Mouse (Mus musculus) lung, adult 18-20 months (tissue): ENCODE measurements around the gene Cysrt1.

ENCODE experiments used
- DNase-seq, 2 experiments: peaks; one replicate each; pipeline ENCODE4 v3.0.0; 2022; ENCODE audit warnings: mixed read lengths in 2 of 2

Gene Cysrt1

DNA sequence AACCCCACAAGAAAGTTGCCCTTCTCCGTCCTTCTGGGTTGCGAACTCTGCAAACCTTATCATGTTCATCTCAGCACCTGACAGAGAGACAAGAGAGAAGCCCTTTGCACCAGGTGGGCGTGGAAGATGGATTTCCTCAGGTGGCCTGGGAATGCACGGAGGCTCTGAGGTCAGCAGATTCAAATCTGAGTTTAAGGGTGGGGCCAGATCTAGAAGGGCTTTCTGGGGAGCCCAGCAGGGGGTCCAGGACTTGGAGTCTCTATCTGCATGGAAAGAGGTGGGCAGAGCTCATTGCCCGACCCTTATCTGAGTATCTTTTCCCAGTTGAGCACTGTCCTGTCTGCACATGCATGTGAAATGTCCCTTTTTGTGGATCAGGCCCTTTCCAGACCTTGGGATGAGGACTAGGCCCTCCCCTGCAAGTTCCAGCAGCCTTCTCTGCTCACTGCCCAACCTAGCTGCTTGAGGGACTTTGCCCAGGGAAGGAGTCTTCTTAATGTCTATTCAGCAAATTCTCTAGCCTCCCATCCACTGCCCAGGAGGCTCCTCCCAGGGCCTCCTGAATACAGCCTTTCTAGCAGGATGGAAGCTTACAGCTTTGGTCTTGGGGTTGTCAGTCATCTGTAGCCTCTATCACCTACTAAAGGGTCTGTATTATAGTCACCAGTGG is 7.6 kb downstream of the Cysrt1 start:
- no peak for DNase-seq

DNA sequence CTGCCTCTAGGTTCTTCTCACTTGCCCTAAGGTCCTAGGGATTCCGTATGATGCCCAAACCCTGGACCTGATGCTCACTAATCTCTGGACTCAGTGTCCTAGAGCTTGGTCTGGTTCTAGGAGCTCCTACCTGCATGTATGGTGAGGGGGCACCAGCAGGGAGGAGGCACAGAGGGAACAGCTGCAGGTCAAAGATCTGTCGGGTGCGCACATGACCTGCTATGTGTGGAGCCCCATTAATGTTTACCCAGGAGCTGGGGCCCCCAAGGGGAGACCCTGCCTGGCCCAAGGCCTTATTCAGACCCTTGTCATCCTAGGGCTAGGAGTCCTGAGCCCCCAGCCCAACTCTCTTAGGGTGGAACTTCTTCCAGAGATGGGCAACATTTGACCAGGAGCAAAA is 8.2 kb downstream of the Cysrt1 start, which contains the start of gene Slc34a3:
Gene Slc34a3, minus strand, starts transcription at position 315 of the 400 bp plus-strand sequence.
- no peak for DNase-seq

DNA sequence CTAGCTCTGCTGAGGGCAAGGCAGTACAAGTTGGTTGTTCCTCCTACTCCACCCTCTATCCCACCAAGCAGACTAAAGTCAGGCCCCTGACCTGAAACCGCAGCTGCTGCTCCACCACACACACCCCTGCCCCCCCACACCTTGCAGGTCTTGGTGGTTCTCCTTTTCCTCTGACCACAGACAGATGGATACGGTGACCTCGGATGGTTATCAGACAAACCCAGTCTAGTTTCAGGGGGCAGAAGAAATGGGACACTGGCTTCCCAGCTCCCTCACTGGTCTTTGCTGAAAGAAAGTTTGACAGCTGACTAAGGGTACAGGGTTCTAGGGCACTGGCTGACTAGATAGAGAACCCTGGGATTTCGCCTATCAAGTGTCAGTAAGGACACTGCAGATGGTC is 8.8 kb downstream of the Cysrt1 start:
- no peak for DNase-seq

DNA sequence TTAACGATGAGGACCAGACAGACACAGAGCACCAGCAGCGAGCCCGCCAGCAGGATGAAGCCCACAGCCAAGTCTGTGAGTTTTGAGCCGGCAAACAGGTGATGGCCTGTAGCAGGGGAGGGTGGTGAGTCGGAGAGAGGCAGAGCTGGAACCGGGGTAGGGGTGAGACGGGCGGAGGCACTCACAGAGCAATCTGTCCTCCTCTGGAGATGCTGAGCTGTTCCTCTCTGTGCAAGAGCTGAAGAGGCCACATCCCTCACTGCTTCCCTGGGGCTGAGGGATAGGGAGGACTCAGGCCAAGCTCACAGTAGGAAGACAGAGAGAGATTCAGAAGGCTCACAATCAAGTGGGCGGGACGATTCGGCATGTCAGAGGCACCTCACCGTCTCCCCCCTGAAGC is 11.2 kb downstream of the Cysrt1 start:
- DNase-seq, result no peak

DNA sequence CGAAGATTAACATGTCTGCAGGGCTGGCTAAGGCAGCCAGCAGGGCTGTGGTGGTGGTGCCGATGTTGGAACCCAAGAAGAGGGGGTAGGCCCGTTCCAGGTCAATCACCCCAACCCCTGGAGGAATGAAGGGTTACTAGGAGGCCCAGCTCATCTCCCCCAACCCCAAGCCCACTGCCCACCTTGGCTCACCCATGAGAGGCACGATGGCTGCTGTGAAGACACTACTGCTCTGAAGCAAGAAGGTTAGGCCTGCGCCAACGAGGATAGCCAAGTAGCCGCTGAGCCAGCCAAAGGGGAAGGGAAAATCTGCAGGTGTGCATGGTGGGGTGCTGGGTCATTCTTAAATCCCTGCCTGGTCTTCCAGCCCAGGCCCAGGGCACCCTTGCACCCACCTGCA is 11.7 kb downstream of the Cysrt1 start:
- DNase-seq, result no peak

DNA sequence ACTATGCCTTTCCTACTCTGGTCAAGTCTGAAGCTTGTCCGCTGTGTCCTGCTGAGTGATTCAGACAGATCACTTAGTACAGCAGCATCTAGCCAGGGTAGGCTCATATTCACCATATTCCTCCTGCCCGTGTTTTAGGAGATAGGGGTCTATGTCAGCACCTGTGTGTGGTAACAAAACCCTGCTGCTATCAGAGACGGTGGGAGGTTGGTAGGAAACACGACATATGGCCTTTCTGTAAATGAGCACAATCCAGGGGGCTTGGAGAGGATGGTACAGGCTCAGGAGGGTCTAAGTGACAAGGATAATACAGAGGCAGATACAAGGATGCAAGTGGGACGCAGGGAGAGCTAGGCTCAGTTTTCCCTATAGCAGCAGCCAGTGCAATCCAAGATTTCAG is 12.7 kb downstream of the Cysrt1 start:
- no peak for DNase-seq

DNA sequence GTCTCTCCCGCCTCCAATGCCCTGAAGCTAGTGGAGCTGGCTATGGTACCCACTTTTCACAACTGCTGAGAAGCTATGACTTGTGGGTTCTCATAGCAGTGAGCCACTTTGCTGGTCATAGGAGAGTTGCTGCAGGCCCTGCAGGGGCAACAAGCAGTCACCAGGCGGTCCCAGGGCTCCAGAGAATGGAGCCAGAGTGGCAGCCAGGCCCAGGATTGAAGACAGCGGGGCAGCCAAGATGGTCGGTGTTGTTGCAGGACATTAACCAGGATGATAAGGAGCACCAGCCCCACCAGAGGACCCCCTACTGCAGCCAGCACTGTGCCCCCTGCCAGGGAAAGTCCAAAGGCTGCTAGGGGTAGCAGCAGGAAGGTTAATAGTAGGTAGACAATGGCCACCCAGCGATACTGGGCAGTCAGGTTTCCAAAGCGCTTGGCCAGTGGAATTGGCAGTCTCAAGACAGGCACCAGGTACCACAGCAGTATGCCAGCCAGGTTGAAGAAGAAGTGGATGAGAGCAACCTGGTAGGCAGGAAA is 13.2 kb downstream of the Cysrt1 start:
- DNase-seq, result no peak

DNA sequence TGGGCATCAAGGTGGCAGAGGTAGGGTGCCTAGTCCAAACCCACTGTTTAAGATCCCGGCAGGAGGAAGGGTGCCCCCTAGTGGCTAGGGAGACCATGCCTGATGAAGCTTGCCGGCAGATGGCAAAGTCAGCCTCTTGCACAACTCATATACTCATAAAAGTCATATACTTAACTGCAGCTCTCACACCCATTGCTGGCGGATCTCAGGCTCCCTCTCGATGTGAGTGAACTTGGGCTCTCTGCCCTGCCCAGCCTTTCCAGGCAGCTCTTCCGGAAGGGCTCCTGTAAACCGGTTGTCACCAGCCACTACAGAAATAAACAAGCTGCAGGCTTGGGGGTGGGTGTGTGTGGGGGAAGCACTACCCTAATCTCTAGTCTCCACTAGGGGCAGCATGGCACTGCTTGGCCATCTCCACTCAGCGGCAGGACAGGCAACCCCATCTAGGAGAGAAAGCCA is 13.8 kb downstream of the Cysrt1 start:
- peak; percentile 90 to 94 for DNase-seq

DNA sequence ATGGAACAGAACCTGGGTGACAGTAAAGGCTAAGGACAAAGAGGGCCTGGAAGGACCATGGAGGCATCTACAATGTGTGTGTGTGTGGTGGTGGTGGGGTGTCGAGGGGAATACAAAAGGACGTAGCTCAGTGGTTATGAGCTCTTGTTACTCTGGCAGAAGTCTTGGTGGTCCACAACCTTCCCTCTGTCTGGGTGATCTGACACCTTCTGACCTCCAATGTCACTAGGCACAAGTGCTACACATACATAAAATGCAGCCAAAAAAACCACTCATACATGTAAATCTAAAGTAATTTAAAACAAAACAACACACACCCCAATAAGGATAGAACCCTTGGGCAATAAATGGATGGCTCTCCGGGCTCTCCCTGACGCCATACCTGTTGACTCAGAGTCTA is 14.8 kb downstream of the Cysrt1 start:
- no peak for DNase-seq

DNA sequence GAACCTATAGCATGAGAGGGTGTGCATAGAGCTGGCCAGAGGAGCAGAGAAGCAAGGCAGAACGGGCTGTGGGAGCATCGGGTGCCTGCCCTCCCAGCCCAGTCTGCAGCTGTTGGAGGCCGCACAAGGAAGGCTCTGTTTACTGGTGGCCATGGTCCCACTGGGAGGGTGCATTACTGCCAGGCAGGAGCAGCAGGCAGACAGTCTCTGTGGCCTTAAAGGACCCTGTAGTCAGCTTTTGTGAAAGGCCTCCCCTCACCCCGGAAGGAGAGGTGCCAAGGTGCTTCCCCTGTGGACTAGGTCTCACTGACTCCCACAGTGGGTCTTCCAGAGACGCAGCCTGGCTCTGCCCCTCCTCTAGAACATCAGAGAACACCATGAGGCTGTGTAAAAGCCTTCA is 15.4 kb downstream of the Cysrt1 start:
- no peak for DNase-seq

DNA sequence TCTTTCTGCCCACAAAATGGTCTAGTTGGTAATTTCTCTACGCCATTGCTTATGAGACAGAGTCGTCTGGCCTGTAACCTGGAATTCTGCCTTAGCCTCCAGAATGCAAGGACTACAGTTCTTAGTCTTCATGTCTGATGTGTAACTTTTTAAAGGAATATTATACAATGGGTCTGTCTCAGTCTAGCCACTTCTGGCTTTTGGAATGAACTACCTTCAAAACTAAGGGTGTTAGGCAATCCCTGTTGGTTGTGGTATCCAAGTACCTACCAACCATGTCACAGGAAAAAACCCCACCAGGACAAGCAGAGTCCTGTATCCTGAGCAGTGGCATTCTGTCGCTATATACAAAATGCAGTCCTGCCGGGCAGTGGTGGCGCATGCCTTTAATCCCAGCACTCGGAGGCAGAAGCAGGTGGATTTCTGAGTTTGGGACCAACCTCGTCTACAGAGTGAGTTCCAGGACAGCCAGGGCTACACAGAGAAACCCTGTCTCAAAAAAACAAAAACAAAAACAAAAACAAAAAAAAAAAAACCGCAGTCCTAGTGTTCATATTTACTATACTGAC is 16.4 kb downstream of the Cysrt1 start:
- peak in 1 of 2 experiments; percentile 19 for DNase-seq

DNA sequence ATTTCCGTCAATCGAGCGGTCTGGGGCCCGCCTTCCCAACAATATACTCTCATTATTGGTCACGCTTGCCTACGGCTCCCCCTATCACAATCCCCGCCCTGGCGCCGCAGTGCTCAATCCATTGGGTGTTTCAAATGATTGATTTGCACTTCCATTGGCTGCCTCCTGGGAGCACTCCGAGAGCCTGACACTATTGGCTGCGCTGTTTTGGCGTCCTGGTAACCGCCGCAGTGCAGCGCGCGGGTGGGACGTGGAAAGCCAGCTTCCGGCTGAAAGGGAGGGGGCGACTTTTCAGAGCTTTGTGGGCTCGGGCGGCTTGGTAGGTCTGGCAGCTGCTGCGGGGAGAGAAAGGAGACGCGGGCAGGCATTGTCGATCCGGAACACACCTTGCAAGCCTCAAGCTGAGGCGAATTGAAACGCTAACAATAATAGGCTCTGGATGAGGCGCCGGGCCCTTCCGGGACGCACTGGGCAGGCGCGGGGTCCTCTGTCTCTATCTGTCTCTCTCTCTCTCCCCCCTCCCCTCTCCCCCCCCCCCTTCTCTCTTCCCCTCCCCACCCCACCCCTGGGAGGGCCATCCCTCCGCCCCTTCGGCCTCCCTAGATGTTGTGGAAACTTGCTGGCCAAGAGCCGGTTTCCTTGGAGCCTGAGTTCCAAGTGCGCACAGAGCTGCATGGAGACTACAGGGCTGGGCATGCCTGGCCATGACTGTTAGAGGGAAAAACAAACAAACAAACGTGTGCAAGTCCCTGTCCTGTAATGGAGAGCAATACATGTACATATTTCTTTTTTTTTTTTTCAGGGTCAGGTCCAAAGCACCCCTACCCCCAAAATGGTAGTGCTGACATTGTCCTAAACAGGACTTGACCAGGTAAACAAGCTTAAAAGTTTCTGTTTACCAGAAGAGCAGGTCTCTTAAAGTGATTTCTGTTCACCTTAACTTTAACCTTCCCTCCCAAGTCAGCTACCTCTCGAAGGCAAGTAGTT is 17.2 kb downstream of the Cysrt1 start:
- DNase-seq, result peak; percentile 100

DNA sequence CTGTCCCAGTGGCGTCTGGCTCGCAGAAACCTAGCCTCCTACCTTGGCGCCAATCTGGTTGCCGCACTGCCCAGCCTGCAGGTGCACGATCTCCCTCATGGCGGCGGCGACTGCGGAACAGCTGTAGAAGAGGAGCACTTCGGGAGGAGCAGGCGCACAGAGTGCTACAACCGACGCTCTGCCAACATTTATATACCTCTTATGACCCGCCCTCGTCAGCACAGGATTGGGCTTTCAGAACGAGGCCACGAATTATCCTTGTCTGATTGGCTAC is 17.8 kb downstream of the Cysrt1 start, which contains the start of gene Tubb4b:
Gene Tubb4b, minus strand, starts transcription at position 211 of the 274 bp plus-strand sequence.
- no peak for DNase-seq

DNA sequence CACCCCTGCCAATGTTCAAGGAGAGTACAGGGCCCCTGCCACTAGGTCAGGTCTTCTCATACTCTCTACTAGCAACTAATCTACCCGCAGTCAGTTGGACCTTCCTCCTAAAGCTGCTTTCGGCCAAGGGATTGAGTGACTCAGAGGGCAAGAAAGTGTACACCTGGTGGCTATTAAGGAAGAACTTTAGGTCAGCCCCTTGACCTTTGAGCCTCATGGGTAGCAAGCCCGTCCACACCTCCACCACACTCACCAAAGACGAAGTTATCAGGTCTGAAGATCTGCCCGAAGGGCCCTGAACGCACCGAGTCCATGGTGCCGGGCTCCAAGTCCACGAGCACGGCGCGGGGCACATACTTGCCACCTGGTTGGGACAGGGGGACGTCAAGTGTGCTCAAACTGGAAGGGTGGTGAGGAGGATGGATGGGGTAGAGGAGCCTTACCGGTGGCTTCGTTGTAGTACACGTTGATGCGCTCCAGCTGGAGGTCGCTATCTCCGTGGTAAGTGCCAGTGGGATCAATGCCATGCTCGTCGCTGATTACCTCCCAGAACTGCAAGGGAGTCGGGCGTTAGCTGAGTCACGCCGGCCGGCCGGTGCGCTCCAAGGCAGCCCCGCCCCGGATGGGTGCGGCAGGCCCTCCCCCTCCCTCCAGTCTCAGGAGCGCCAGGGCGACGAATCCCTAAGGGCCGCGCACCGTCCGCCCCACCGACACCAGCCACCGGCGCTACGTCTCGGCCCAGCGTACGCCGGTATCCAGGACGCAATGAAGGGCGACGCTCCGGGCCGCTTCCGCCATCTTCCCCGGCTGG is 18.4 kb downstream of the Cysrt1 start:
- peak; percentile 89 to 92 for DNase-seq

DNA sequence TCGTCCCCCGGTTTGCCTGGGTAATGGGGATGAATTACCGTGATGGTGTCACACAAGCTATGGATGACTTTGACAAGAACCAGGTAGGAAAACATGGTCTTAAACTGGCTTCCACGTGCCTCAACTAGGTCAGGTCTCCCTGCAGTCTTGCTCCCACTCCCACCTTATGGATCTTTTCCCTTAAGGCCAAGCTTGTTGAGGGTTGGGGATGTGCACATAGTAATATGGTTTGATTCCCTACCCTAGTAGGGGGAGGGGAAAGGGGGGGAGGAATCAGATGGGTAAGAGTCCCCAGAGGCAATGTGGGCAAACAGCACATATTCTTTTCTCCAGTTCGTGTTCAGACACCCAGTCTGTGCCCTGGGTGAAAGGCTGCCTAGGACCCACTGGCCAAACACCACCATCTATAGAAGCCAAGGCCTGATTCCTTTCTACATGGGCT is 20.9 kb downstream of the Cysrt1 start:
- DNase-seq, result no peak

DNA sequence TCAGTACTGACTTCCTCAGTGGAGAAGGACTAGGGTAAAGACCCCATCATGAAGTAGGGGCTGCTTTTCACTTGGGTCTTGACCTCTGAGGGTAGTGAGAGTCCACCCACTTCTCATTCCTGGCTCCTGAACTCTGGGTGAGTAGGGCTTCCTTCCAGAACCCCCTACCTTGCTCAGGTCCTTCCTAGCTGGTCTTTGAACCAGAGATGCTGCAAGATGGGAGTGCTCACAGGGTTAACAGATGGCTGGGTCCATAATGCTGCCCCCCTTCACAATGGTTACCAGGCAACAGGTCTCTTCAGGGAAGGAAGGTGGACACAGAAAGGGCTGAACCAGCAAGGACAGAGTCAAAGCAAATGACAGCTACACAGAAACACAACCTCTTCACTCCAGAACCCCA is 23.8 kb downstream of the Cysrt1 start, which contains the start of gene Fam166a:
Gene Fam166a, plus strand, starts transcription at position 301 of the 400 bp plus-strand sequence.
- DNase-seq, result no peak

DNA sequence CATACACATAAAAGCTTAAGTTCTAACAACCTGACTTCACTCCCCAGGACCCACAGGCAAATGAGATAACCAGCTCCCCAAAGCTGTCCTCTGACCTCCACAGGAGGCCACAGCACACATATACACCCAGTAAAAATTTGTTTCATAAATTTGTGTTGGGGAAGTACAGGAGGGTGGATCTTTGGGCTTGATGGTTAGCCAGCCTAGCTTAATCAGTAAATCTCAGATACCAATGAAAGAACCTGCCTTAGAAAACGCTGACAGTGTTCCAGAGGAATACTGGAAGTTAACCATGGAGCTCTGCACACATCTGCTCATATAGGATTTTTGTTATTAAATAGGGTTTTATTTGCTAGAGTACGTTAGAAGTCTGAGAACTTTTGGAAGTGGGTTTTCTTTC is 24.6 kb downstream of the Cysrt1 start:
- no peak for DNase-seq

DNA sequence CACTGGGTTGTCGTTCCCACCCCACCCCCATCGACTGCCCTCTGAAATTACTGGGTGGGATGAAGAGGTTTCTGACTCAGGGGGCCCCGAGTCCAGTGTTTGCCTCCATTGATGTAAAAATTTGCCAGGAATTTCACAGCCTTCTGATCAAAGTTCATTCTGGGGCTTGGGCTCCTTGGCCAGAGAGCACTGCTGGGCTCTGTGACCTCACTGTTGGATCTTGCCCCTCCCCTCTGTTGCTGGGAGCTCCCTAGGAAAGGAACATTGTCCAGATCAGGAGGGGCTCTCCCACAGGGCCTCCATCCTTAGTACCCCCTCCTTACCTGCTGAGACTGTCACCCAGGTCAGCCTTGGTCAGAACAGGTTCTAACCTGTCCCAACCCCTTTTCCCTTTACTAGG is 27.8 kb downstream of the Cysrt1 start, which contains the start of gene Stpg3:
Gene Stpg3, minus strand, starts transcription at position 194 of the 400 bp plus-strand sequence.
- DNase-seq, result no peak

DNA sequence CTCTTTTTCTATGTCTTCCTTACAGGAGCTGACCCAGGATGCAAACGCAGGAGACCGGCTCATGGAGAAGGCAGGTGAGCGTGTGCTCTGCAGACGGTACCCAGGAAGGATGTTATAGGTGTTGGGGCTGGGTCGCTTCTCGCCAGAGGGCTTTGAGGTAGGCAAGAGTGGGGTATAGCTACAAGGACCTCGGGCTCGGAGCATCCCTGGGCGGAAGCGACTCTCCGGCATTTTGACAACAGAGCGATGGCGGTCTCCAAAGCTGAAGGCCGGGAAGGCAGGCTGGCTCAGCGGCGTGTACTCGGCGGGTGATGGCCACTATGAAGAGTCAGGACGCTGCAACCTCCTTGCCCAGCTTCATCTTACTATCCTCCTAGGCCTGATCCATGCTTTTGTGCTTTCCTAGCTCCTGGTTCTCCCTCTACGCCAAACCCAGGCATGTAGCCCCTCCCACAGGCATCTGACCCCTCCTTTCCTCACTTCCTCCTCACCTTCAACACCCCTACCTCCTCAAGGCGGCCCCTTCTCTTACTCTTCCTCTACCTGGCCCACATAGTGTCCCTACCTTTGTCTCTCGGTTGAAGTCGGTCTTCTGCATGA is 28.9 kb downstream of the Cysrt1 start:
- no peak for DNase-seq

DNA sequence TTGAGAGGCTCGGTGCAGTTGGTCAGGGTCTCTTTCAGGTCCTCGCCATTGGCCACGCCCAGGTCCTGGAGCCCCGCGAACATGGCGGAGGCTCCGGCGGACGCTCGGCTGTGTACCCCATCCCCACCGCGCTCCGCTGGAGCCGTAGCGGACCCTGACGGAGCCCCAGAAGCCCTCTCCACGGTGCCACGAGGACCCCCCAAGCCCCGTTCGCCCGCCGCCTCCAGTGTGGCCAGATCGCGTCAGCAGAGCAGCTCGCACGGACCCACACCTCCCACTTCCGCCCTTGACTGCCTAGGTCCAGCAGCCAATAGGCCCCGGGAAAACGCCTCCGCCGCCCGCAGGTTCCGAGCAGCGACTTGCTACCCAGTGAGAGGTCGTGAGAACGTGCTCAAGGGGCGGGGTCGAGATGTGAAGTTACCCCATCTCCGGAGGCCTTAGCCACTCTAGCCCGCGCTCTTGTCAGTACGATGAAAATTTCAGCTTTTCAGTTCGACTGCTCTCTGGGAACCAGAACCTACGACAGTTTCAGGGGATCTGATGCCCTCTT is 31.1 kb downstream of the Cysrt1 start, which contains the start of gene Nelfb:
Gene Nelfb, minus strand, starts transcription at position 369 of the 550 bp plus-strand sequence.
- peak; percentile 92 to 95 for DNase-seq

DNA sequence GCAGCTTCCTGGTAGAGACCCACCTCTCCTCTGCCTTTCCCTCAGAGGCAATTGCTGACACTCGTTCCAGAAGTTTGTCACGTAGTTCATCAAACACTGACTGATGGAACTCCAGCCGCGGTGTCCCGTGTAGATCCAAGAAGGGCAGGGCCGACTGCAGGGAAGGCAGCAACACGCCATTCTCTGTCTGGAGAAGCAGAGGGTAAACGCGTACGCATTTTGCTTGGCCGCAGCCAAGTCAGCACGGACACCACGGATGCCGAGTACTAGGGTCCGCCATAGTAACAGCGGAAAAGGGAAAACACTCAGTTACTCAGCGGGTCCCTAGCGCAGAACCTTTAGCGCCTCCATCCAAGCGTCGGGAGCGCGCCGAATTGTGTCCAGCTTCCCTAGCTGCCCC is 31.6 kb downstream of the Cysrt1 start:
- peak in 1 of 2 experiments; percentile 15 for DNase-seq
